Mouse (Mus musculus) hindbrain, embryonic 14.5 days (tissue): ENCODE measurements around the gene Rad1. TPM values are rescaled to one million over a fixed set of nuclear protein-coding genes. Genes with fewer than 3 reads are reported as not detected.
"Not testable (repeated sequence)": the region's sequence is repeated elsewhere in the genome, so short reads cannot be mapped to it uniquely, and the experiment has no call there.

Experiments used
- ATAC-seq: fragments of 200-750 bp; cut with Nextera tagmentation; 2 replicates; pipeline ENCODE4 v1.8.0; 2017; ENCODE audit warnings: moderate number of reproducible peaks, mild to moderate bottlenecking, moderate TSS enrichment, moderate library complexity; ENCODE audit not compliant: low FRiP score
- DNase-seq: peaks from one replicate; pipeline ENCODE4 v3.0.0-alpha.2; 2015; ENCODE audit warnings: low spot score
- H3K27ac ChIP-seq: fragments of 300-500 bp; sonication (generic); 2 replicates; pipeline ENCODE4 v1.5.1; 2014; ENCODE audit warnings: mild to moderate bottlenecking, moderate library complexity
- H3K27me3 ChIP-seq: fragments of 300-500 bp; sonication (generic); 2 replicates; pipeline ENCODE4 v1.6.1; 2014; ENCODE audit warnings: mild to moderate bottlenecking, low read length, mixed read lengths; ENCODE audit not compliant: control insufficient read depth, insufficient read depth
- H3K36me3 ChIP-seq: fragments of 300-500 bp; sonication (generic); replicated peaks from 2 replicates; pipeline ENCODE4 v1.6.1; 2014; ENCODE audit not compliant: control insufficient read depth, insufficient read depth
- H3K4me1 ChIP-seq: fragments of 300-500 bp; sonication (generic); replicated peaks from 2 replicates; pipeline ENCODE4 v1.6.1; 2014; ENCODE audit warnings: antibody characterized with exemption, low read length, mixed read lengths; ENCODE audit not compliant: control insufficient read depth, insufficient read depth
- H3K4me2 ChIP-seq: fragments of 300-500 bp; sonication (generic); replicated peaks from 2 replicates; pipeline ENCODE4 v1.6.1; 2014; ENCODE audit warnings: mild to moderate bottlenecking, moderate library complexity
- H3K4me3 ChIP-seq: fragments of 300-500 bp; sonication (generic); replicated peaks from 2 replicates; pipeline ENCODE4 v1.5.1; 2014; ENCODE audit warnings: mild to moderate bottlenecking, low read length
- H3K9ac ChIP-seq: fragments of 300-500 bp; sonication (generic); 2 replicates; pipeline ENCODE4 v1.6.1; 2014
- H3K9me3 ChIP-seq: fragments of 300-500 bp; sonication (generic); 2 replicates; pipeline ENCODE4 v1.6.1; 2016; ENCODE audit warnings: low read length; ENCODE audit not compliant: control insufficient read depth
- WGBS: fragments of 180-500 bp; shearing (Covaris S2); extraction: QIAGEN DNeasy Blood & Tissue Kit; methylation state at CpG from one replicate; pipeline ENCODE4 v1.1.7; 2014; 5-methylcytosine and 5-hydroxymethylcytosine counted together
- polyA plus RNA-seq: library from polyadenylated mRNA; unstranded; fragments of >200 nt; fragmentation: Nextera tagmentation; extraction: Ambion mirVana; gene quantifications from 2 replicates; pipeline ENCODE4 v1.2.1, GENCODE M21; 2014

Rad1 gene
- polyA plus RNA-seq, 1 experiment from 2014 or later = 14.9 TPM

DNA sequence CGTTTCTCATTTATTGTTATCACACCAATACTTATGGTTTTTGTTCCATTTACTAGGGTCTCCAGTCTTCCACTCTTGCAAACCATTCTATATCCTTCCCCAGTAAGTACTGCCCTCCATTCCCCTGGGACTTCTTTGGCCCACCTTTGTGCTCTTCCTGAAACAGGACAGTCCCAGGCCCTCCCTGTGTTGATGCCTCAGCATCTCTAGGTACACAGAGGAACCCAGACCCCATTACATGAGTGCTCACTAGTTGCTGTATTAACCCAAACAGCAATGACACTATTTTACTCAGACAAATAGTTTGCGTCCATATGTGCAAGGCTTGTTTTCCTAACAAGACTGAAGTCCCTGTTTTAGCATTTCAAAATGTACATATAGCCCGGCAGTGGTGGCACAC lies 17.1 kb upstream of the Rad1 start:
- Histone ChIP-seq H3K27me3 (no peaks in the 10 kb centered on the region), H3K9ac (no peak overlapping the region), H3K9me3 (no peaks in the 10 kb centered on the region), H3K36me3 (no peaks in the 10 kb centered on the region), H3K4me2 (peak overlapping the region; percentile 87), H3K4me1 (peaks cover 12% of the 10 kb centered on the region), H3K27ac (no peak overlapping the region), H3K4me3 (no peak overlapping the region)
- DNase-seq (no peak), ATAC-seq (no peak)
- WGBS = 91% methylated on average over 3 of the region's 3 CpGs

- Histone ChIP-seq H3K4me1 (peaks cover 12% of the 10 kb centered on the region), H3K4me2 (peak overlapping the region; percentile 87), H3K9me3 (no peaks in the 10 kb centered on the region), H3K27ac (peak overlapping the region; percentile 74; the same call in 1 of the 2 replicates), H3K27me3 (no peaks in the 10 kb centered on the region), H3K36me3 (0 out of 2 replicates have a peak, but pooled peaks cover 5% of the 10 kb centered on the region), H3K9ac (peak overlapping the region; percentile 82), H3K4me3 (peak overlapping the region; percentile 96)
- peak; percentile 29 for DNase-seq
- WGBS = under 1% methylated on average over 39 of the region's 40 CpGs
- ATAC-seq = peak; percentile 16; the same call in 1 of the 2 replicates
Observed at GRCm38 (mm10) chr15:10469641-10470150, 16.1 kb upstream of the Rad1 start.

- peaks cover 9% of the 10 kb centered on the region for H3K36me3 ChIP-seq
- DNase-seq (peak; percentile 80), ATAC-seq (peak; percentile 97)
- peak within 1 kb of the TSS; percentile 87 for H3K4me2 ChIP-seq
- WGBS = under 1% methylated on average over 56 of the region's 87 CpGs
- H3K9me3 ChIP-seq = no peaks in the 10 kb centered on the region
- H3K27ac ChIP-seq = peak within 1 kb of the TSS; percentile 74
- peaks cover 12% of the 10 kb centered on the region for H3K4me1 ChIP-seq
- H3K9ac ChIP-seq = peak within 1 kb of the TSS; percentile 82
- no peaks in the 10 kb centered on the region for H3K27me3 ChIP-seq
- H3K4me3 ChIP-seq = peak within 1 kb of the TSS; percentile 96
Observed at GRCm38 (mm10) chr15:10470151-10470831, 15.5 kb upstream of the Rad1 start, which contains the start of gene Dnajc21. Gene Dnajc21 (minus strand): TSS chr15:10470516.

GRCm38 (mm10) chr15:10470941-10471340 lies 14.9 kb upstream of the Rad1 start:
- H3K4me3 ChIP-seq = peak overlapping the region; percentile 96
- H3K36me3 ChIP-seq = peaks cover 14% of the 10 kb centered on the region
- H3K27ac ChIP-seq = peak overlapping the region; percentile 74; the same call in 1 of the 2 replicates
- H3K4me1 ChIP-seq = peaks cover 12% of the 10 kb centered on the region
- H3K9me3 ChIP-seq = no peaks in the 10 kb centered on the region
- DNase-seq (no peak), ATAC-seq (no peak)
- H3K9ac ChIP-seq = peak overlapping the region; percentile 82
- peak overlapping the region; percentile 87 for H3K4me2 ChIP-seq
- WGBS = 15% methylated on average over 3 of the region's 3 CpGs
- H3K27me3 ChIP-seq = no peaks in the 10 kb centered on the region

DNA sequence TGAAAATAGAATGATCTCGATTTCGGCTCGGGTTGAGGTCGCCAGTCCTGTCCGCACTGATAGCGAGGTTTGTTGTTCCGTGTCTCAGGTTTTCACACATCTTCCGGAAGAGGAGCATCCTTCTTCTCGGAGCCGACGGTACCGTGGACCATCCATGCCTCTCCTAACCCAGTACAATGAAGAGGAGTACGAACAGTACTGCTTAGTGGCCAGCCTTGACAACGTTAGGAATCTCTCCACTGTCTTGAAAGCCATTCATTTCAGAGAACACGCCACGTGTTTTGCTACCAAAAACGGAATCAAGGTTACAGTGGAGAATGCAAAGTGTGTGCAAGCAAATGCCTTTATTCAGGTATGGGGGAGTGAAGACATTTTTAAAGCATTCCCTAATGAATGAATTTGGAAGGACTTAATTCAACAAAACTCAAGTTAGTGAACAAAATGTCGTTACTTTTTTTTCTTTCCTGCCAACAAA lies 584 bp downstream of the Rad1 start:
- peak overlapping the region; percentile 82 for H3K4me3 ChIP-seq
- H3K9ac ChIP-seq = peak overlapping the region; percentile 80
- no peaks in the 10 kb centered on the region for H3K9me3 ChIP-seq
- H3K27me3 ChIP-seq = no peaks in the 10 kb centered on the region
- DNase-seq (no peak), ATAC-seq (peak; percentile 54)
- peak overlapping the region; percentile 75 for H3K27ac ChIP-seq
- H3K4me2 ChIP-seq = peak overlapping the region; percentile 66
- 1% methylated on average over 18 of the region's 18 CpGs for WGBS
- peaks cover 20% of the 10 kb centered on the region for H3K4me1 ChIP-seq
- peaks cover 31% of the 10 kb centered on the region for H3K36me3 ChIP-seq

DNA sequence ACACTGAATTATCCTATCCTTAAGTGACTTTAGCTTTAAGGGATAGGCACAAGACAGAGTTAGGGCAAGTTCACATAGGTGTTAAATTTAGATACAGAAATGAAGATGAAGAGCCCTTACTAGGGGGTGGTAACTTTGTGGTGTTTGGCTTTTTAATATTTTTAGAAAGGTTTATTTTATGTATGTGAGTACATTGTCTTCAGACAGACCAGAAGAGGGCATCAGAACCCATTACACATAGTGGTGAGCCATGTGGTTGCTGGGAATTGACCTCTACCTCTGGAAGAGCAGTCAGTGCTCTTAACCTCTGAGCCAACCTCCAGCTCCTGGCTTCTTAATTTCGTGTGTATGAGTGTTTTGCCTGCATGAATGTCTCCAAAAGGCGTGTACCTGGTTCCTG lies 1.4 kb downstream of the Rad1 start:
- Histone ChIP-seq H3K9ac (peak overlapping the region; percentile 80), H3K27ac (no peak overlapping the region)
- 59% methylated on average over 2 of the region's 2 CpGs for WGBS

GRCm38 (mm10) chr15:10490101-10490500 lies 4.3 kb downstream of the Rad1 start:
- whole genome bisulfite sequencing = 92% methylated on average over 5 of the region's 5 CpGs
- Histone ChIP-seq H3K4me1 (peaks cover 12% of the 10 kb centered on the region), H3K36me3 (peaks cover 41% of the 10 kb centered on the region), H3K27ac (no peak overlapping the region), H3K4me2 (no peak overlapping the region), H3K27me3 (no peaks in the 10 kb centered on the region), H3K4me3 (no peak overlapping the region), H3K9me3 (no peaks in the 10 kb centered on the region), H3K9ac (no peak overlapping the region)
- DNase-seq = no peak
- ATAC-seq = no peak

More for the DNA sequence above, 1.4 kb downstream of the Rad1 start:
- Histone ChIP-seq H3K27me3 (no peaks in the 10 kb centered on the region), H3K4me1 (peaks cover 20% of the 10 kb centered on the region), H3K36me3 (peaks cover 33% of the 10 kb centered on the region), H3K4me2 (peak overlapping the region; percentile 66), H3K4me3 (peak overlapping the region; percentile 82; the same call in 1 of the 2 replicates), H3K9me3 (no peaks in the 10 kb centered on the region)
- ATAC-seq (no peak), DNase-seq (no peak)

DNA sequence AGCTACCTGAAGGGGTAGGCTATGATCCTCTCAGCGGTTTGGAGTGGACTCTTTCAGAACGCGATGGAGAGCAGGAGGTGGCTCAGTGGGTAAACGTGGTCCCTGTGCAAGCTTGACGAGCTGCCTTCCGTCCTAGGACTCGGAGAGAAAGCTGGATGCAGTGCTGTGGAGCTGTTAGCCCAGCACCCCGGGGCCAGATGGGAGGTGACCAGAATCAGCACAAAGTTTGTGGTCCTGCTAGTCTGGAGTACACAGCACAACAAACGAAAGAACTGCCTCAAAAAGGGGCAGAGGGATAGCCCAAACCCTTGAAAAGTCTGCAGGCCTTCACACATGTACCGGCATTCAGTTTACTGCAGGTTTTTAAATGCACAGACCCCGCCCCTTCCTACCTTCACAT lies 10.1 kb downstream of the Rad1 start:
- DNase-seq (no peak), ATAC-seq (no peak)
- Histone ChIP-seq H3K4me3 (no peak overlapping the region), H3K27ac (no peak overlapping the region), H3K36me3 (peaks cover 36% of the 10 kb centered on the region), H3K27me3 (no peaks in the 10 kb centered on the region), H3K4me1 (no peaks in the 10 kb centered on the region), H3K9ac (no peak overlapping the region), H3K9me3 (no peaks in the 10 kb centered on the region), H3K4me2 (no peak overlapping the region)
- WGBS = 95% methylated on average over 11 of the region's 11 CpGs

GRCm38 (mm10) chr15:10496696-10497095 lies 10.9 kb downstream of the Rad1 start:
- H3K27ac ChIP-seq, H3K9ac ChIP-seq, H3K9me3 ChIP-seq, H3K4me3 ChIP-seq, ATAC-seq, DNase-seq, H3K4me1 ChIP-seq, H3K27me3 ChIP-seq, H3K4me2 ChIP-seq: not testable (repeated sequence)
- 98% methylated on average over 1 of the region's 1 CpGs for WGBS
- H3K36me3 ChIP-seq = peaks cover 31% of the 10 kb centered on the region
